In the genomic region with DNA sequence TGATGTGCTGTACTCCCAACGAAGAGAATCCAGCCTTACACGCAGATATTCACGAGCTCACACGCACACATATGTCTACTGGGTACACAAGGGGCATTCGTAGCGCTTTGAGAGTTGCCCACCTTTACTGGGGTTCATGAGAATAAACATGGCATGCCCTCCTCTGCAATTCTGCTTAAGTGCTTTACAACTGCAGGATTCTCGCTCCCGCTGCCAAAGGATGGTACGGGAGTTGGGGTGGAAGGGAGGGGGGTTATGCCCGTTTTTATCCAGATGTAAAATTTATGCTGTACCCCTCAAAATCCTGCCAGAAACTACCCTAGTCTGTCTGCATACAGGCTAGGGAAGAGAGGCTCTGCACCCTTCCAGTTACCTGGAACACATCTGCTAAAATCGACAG, we compare ENCODE assay signal across 9 mouse cellular contexts. TPM values are rescaled to one million over a fixed set of nuclear protein-coding genes. Genes with fewer than 3 reads are reported as not detected.
DNase-seq lines count a peak whose midpoint lies in the region; ATAC-seq and TF ChIP-seq lines count a peak whose summit lies in the region.
"Had no signal": no experiment of that assay in that cellular context is flagged by ENCODE, and none has a peak within 500 bp of the region (broad histone marks: within the 10 kb centered on the region; RNA-seq: fewer than 3 reads in every experiment).

No protein-coding gene starts in this region.

- H3K9me3 ChIP-seq in heart, embryonic 13.5 days, result no peaks in the 10 kb centered on the region
- no peaks in the 10 kb centered on the region for H3K9me3 ChIP-seq in ES-E14 (ENCODE audit: control insufficient read depth, insufficient read depth, low read depth, low read length)
- no peaks in the 10 kb centered on the region for H3K9me3 ChIP-seq in forebrain, embryonic 16.5 days (ENCODE audit: control insufficient read depth, low read length)
- no peaks in the 10 kb centered on the region for H3K9me3 ChIP-seq in liver, postnatal 0 days (ENCODE audit: low read length)

- peaks cover 10% of the 10 kb centered on the region; the same call in 1 of the 2 replicates for H3K4me1 ChIP-seq in heart, embryonic 13.5 days
- peaks cover 9 to 18% of the 10 kb centered on the region in 2 experiments; a peak in 3 of 4 replicates for H3K4me1 ChIP-seq in ES-E14 (ENCODE audit: control insufficient read depth in 2 of 2, insufficient read depth in 2 of 2, low read length in 2 of 2, poor library complexity in 1 of 2)
- H3K4me1 ChIP-seq in forebrain, embryonic 16.5 days (replicated peaks; ENCODE audit: control insufficient read depth, insufficient read depth, low read length), result peaks cover 32% of the 10 kb centered on the region
- H3K4me1 ChIP-seq in liver, postnatal 0 days (ENCODE audit: insufficient read depth), result peaks cover 15% of the 10 kb centered on the region

- ATAC-seq in heart, embryonic 13.5 days (ENCODE audit: extremely low read depth, insufficient number of reproducible peaks, low FRiP score, low TSS enrichment), result no peak
- no peak for ATAC-seq in forebrain, embryonic 16.5 days
- no peak for ATAC-seq in liver, postnatal 0 days

- H3K36me3 ChIP-seq in heart, embryonic 13.5 days, result no peaks in the 10 kb centered on the region
- no peaks in the 10 kb centered on the region; the same call in 1 of the 2 replicates for H3K36me3 ChIP-seq in ES-E14 (ENCODE audit: control insufficient read depth, insufficient read depth, low read length, poor library complexity, severe bottlenecking)
- no peaks in the 10 kb centered on the region for H3K36me3 ChIP-seq in forebrain, embryonic 16.5 days (ENCODE audit: control insufficient read depth, insufficient read depth)
- no peaks in the 10 kb centered on the region for H3K36me3 ChIP-seq in liver, postnatal 0 days (replicated peaks; ENCODE audit: insufficient read depth, low read length)
- H3K36me3 ChIP-seq: G1E had no signal

- DNase-seq in heart, postnatal 36 days, result no peak
- no peak for DNase-seq in ES-E14 (ENCODE audit: low read depth, low spot score)
- DNase-seq in liver, postnatal 0 days, result no peak
- DNase-seq in c-Kit-positive CD71-positive TER-119-positive erythroid progenitor cells, embryonic 14.5 days (ENCODE audit: low spot score), result no peak
- DNase-seq in adrenal gland, postnatal 4 days (ENCODE audit: low spot score in 2 of 2), result no peak
- DNase-seq in thymus, postnatal 36 days, result no peak

- H3K9ac ChIP-seq in heart, embryonic 13.5 days, result peak overlapping the region; percentile 88
- H3K9ac ChIP-seq in ES-E14 (ENCODE audit: insufficient read depth, low read depth, low read length, poor library complexity, severe bottlenecking), result peak overlapping the region; percentile 82
- H3K9ac ChIP-seq in forebrain, embryonic 16.5 days (replicated peaks; ENCODE audit: low read depth, low read length), result peak overlapping the region; percentile 83
- peak overlapping the region; percentile 74 for H3K9ac ChIP-seq in liver, postnatal 0 days (replicated peaks)

- H3K27ac ChIP-seq in heart, embryonic 13.5 days (replicated peaks), result no peak overlapping the region
- no peak overlapping the region for H3K27ac ChIP-seq in ES-E14 (ENCODE audit: insufficient read depth, low read depth, low read length, poor library complexity, severe bottlenecking)
- H3K27ac ChIP-seq in forebrain, embryonic 16.5 days (ENCODE audit: low read length), result peak overlapping the region; percentile 2
- H3K27ac ChIP-seq in liver, postnatal 0 days (ENCODE audit: low read depth), result peak overlapping the region; percentile 22; the same call in 1 of the 2 replicates

- H3K4me2 ChIP-seq in heart, embryonic 13.5 days, result peak overlapping the region; percentile 82
- H3K4me2 ChIP-seq in forebrain, embryonic 16.5 days (ENCODE audit: low read length), result peak overlapping the region; percentile 73
- peak overlapping the region; percentile 91 for H3K4me2 ChIP-seq in liver, postnatal 0 days (ENCODE audit: low read depth, low read length)

- intact Hi-C loops in heart, postnatal 36 days (cut with DNase I), result loop anchor here (5.0 kb wide), 3 partner anchors 51 to 119 kb away; no protein-coding TSS in a partner anchor

- no peak for TF ChIP-seq CTCF in liver, postnatal 0 days (IDR thresholded peaks at IDR 0.05; ENCODE audit: low read depth)

- H3K4me3 ChIP-seq in heart, embryonic 13.5 days, result peak overlapping the region; percentile 69
- H3K4me3 ChIP-seq in ES-E14 (ENCODE audit: insufficient read depth in 1 of 2, low read depth in 1 of 2, low read length in 2 of 2, poor library complexity in 1 of 2, severe bottlenecking in 1 of 2), result peak overlapping the region; percentile 80 to 92
- H3K4me3 ChIP-seq in forebrain, embryonic 16.5 days (replicated peaks; ENCODE audit: low read length), result peak overlapping the region; percentile 80
- H3K4me3 ChIP-seq in liver, postnatal 0 days (ENCODE audit: low read depth, low read length), result peak overlapping the region; percentile 65

- TF ChIP-seq EP300 in liver, postnatal 0 days (IDR thresholded peaks at IDR 0.05; ENCODE audit: low read depth), result no peak

- in situ Hi-C loops in ES-E14 (cut with MboI; ENCODE audit: low sequenced_read_pairs in 2 of 2, unreplicated experiment in 2 of 2), result no loop called here

- peaks cover 32% of the 10 kb centered on the region for H3K27me3 ChIP-seq in heart, embryonic 13.5 days (replicated peaks)
- no peaks in the 10 kb centered on the region for H3K27me3 ChIP-seq in forebrain, embryonic 16.5 days (replicated peaks; ENCODE audit: control insufficient read depth, insufficient read depth, low read length)
- H3K27me3 ChIP-seq in liver, postnatal 0 days (ENCODE audit: insufficient read depth, low read length), result peaks cover 13% of the 10 kb centered on the region; the same call in 1 of the 2 replicates

- WGBS in heart, embryonic 13.5 days, result 28% methylated on average over 11 of the region's 11 CpGs
- 18% methylated on average over 11 of the region's 11 CpGs for WGBS in forebrain, embryonic 16.5 days
- whole genome bisulfite sequencing in liver, postnatal 0 days (ENCODE audit: insufficient replicate concordance), result 40% methylated on average over 11 of the region's 11 CpGs

TF ChIP-seq in ES-E14, 5 proteins besides CTCF, POLR2A, EP300 and RAD21:
- no peak for TF ChIP-seq MAFK (IDR thresholded peaks at IDR 0.05; ENCODE audit: insufficient read depth, low read depth, low read length)
- no peak for TF ChIP-seq HCFC1 (IDR thresholded peaks at IDR 0.05; ENCODE audit: borderline replicate concordance, insufficient read depth, low read length)

RNA-seq across cellular contexts. Expression of gene Sorl1, which starts 0.9 kb away (rescaled TPM):
- polyA plus RNA-seq in heart, embryonic 13.5 days (2015; fragmentation: Nextera tagmentation; extraction: Ambion mirVana), result 2.9 and 3.7 TPM in 2 replicates
- total RNA-seq in heart, postnatal 36 days (2021), result 10 to 100 TPM; 12.5 to 13.3 TPM
- 24.1 and 54.4 TPM in 2 replicates for total RNA-seq in ES-E14 (2012; rRNA removed)
- polyA plus RNA-seq in forebrain, embryonic 16.5 days (2015; fragmentation: Nextera tagmentation; extraction: Ambion mirVana), result 14.6 and 14.7 TPM in 2 replicates
- 1.5 and 3.0 TPM in 2 replicates for polyA plus RNA-seq in liver, postnatal 0 days (2015; fragmentation: Nextera tagmentation; extraction: Ambion mirVana)
- 10 to 100 TPM; 18.3 to 22.9 TPM for total RNA-seq in adrenal gland, postnatal 4 days (2021)

Comparison
In these comparisons a context has a peak if more than half of its experiments do, and no peak if none do; other contexts are left out.
1. H3K27ac ChIP-seq: peak in forebrain, embryonic 16.5 days (single experiment) and liver, postnatal 0 days (single experiment); none in heart, embryonic 13.5 days (single experiment) and ES-E14 (single experiment).
2. Peak in every context shown above with its lines, with median percentiles within 50 percentile points of each other: H3K4me2 ChIP-seq, H3K4me3 ChIP-seq and H3K9ac ChIP-seq.